Mouse (Mus musculus) neural tube, embryonic 11.5 days (tissue): Measurements from ENCODE around the gene Tmem136. TPM values are rescaled to one million over a fixed set of nuclear protein-coding genes. Genes with fewer than 3 reads are reported as not detected.

Experiments
- ATAC-seq: fragments of 200-750 bp; cut with Nextera tagmentation; 2 replicates; pipeline ENCODE4 v1.8.0; 2017; ENCODE audit warnings: moderate number of reproducible peaks, mild to moderate bottlenecking, moderate TSS enrichment, moderate library complexity; ENCODE audit not compliant: insufficient read depth, low FRiP score, low TSS enrichment
- DNase-seq: peaks from one replicate; pipeline ENCODE4 v3.0.0-alpha.2; 2015; ENCODE audit warnings: low spot score
- H3K27ac ChIP-seq: fragments of 300-500 bp; sonication (generic); 2 replicates; pipeline ENCODE4 v1.5.1; 2014; ENCODE audit warnings: low read depth, mild to moderate bottlenecking, low read length
- H3K27me3 ChIP-seq: fragments of 300-500 bp; sonication (generic); 2 replicates; pipeline ENCODE4 v1.6.1; 2014; ENCODE audit warnings: mild to moderate bottlenecking, low read length, mixed read lengths; ENCODE audit not compliant: control insufficient read depth, insufficient read depth
- H3K36me3 ChIP-seq: fragments of 300-500 bp; sonication (generic); 2 replicates; pipeline ENCODE4 v1.6.1; 2014; ENCODE audit warnings: mild to moderate bottlenecking, low read length, moderate library complexity, mixed read lengths; ENCODE audit not compliant: control insufficient read depth, insufficient read depth
- H3K4me1 ChIP-seq: fragments of 300-500 bp; sonication (generic); 2 replicates; pipeline ENCODE4 v1.6.1; 2014; ENCODE audit warnings: low read length, mixed read lengths; ENCODE audit not compliant: control insufficient read depth, insufficient read depth
- H3K4me2 ChIP-seq: fragments of 300-500 bp; sonication (generic); 2 replicates; pipeline ENCODE4 v1.6.1; 2014; ENCODE audit warnings: low read depth, mild to moderate bottlenecking, moderate library complexity
- H3K4me3 ChIP-seq: fragments of 300-500 bp; sonication (generic); 2 replicates; pipeline ENCODE4 v1.5.1; 2014; ENCODE audit warnings: low read depth, low read length
- H3K9ac ChIP-seq: fragments of 300-500 bp; sonication (generic); 2 replicates; pipeline ENCODE4 v1.6.1; 2014; ENCODE audit warnings: mild to moderate bottlenecking, low read length
- H3K9me3 ChIP-seq: fragments of 300-500 bp; sonication (generic); 2 replicates; pipeline ENCODE4 v1.6.1; 2016; ENCODE audit warnings: low read length; ENCODE audit not compliant: control insufficient read depth
- WGBS: fragments of 180-500 bp; shearing (Covaris S2); extraction: QIAGEN DNeasy Blood & Tissue Kit; methylation state at CpG from one replicate; pipeline ENCODE4 v1.1.7; 2014; 5-methylcytosine and 5-hydroxymethylcytosine counted together
- polyA plus RNA-seq: library from polyadenylated mRNA; unstranded; fragments of >200 nt; fragmentation: Nextera tagmentation; extraction: Ambion mirVana; gene quantifications from 2 replicates; pipeline ENCODE4 v1.2.1, GENCODE M21; 2014

Tmem136 gene
- polyA plus RNA-seq, 1 experiment from 2014 or later = 16.2 TPM

DNA sequence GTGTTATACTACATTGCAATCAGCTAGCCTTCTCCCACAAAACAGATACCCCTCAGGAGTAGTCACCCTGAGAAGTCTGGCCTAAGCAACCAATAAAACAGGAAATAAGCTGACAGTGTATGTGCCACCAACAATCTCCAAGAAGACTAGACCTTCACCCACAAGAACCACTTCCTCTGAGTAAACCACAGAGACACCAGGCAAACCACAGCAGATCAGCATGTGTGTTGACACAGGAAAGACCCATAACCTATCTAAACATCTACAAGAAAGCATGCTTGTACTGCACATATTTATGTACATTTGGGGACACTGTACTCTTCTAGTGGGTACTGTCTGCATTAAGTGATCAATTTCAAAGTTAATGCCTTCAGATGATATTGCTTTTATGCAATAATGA, 20.0 kb downstream of the Tmem136 start:
- H3K9ac ChIP-seq = no peak overlapping the region
- H3K36me3 ChIP-seq = no peaks in the 10 kb centered on the region
- H3K27me3 ChIP-seq = no peaks in the 10 kb centered on the region
- H3K4me2 ChIP-seq = no peak overlapping the region
- H3K4me3 ChIP-seq = no peak overlapping the region
- H3K4me1 ChIP-seq = no peaks in the 10 kb centered on the region
- no peak for ATAC-seq
- no peak for DNase-seq
- H3K27ac ChIP-seq = no peak overlapping the region
- no peaks in the 10 kb centered on the region for H3K9me3 ChIP-seq

DNA sequence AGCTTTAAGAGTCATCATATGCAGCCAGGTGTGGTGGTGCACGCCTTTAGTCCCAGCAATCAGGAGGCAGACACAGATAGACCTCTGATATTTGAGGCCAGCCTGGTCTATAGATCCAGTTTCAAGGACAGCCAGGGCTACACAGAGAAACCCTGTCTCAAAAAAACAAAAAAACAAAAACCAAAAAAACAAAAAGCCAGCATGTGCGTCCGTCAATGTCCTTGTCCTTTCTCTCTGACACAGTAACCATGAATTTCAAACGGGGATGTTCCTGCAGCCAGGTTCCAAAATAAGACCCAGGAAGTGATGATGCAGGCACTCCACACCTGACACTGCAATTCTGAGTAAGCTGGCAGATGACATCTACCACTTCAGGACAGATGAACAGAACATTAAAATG, 21.5 kb downstream of the Tmem136 start:
- ATAC-seq (no peak), DNase-seq (no peak)
- WGBS = 90% methylated on average over 4 of the region's 4 CpGs
- Histone ChIP-seq H3K4me2 (no peak overlapping the region), H3K36me3 (no peaks in the 10 kb centered on the region), H3K4me3 (no peak overlapping the region), H3K9ac (no peak overlapping the region), H3K4me1 (no peaks in the 10 kb centered on the region), H3K27me3 (no peaks in the 10 kb centered on the region), H3K9me3 (no peaks in the 10 kb centered on the region), H3K27ac (no peak overlapping the region)

- H3K9ac ChIP-seq = no peak overlapping the region
- no peaks in the 10 kb centered on the region for H3K4me1 ChIP-seq
- H3K4me3 ChIP-seq = no peak overlapping the region
- H3K27me3 ChIP-seq = no peaks in the 10 kb centered on the region
- no peak overlapping the region for H3K4me2 ChIP-seq
- ATAC-seq (no peak), DNase-seq (no peak)
- H3K36me3 ChIP-seq = no peaks in the 10 kb centered on the region
- 72% methylated on average over 3 of the region's 3 CpGs for WGBS
- H3K27ac ChIP-seq = no peak overlapping the region
- no peaks in the 10 kb centered on the region for H3K9me3 ChIP-seq
Observed at GRCm38 (mm10) chr9:43093803-43094202, 22.6 kb downstream of the Tmem136 start.

- 97% methylated on average over 1 of the region's 1 CpGs for WGBS
- H3K4me1 ChIP-seq = no peaks in the 10 kb centered on the region
- H3K9me3 ChIP-seq = no peaks in the 10 kb centered on the region
- no peak overlapping the region for H3K4me2 ChIP-seq
- ATAC-seq (no peak), DNase-seq (no peak)
- no peaks in the 10 kb centered on the region for H3K27me3 ChIP-seq
- H3K4me3 ChIP-seq = no peak overlapping the region
- no peak overlapping the region for H3K27ac ChIP-seq
- H3K9ac ChIP-seq = no peak overlapping the region
- H3K36me3 ChIP-seq = no peaks in the 10 kb centered on the region
Observed at GRCm38 (mm10) chr9:43085686-43086285, 30.6 kb downstream of the Tmem136 start.

DNA sequence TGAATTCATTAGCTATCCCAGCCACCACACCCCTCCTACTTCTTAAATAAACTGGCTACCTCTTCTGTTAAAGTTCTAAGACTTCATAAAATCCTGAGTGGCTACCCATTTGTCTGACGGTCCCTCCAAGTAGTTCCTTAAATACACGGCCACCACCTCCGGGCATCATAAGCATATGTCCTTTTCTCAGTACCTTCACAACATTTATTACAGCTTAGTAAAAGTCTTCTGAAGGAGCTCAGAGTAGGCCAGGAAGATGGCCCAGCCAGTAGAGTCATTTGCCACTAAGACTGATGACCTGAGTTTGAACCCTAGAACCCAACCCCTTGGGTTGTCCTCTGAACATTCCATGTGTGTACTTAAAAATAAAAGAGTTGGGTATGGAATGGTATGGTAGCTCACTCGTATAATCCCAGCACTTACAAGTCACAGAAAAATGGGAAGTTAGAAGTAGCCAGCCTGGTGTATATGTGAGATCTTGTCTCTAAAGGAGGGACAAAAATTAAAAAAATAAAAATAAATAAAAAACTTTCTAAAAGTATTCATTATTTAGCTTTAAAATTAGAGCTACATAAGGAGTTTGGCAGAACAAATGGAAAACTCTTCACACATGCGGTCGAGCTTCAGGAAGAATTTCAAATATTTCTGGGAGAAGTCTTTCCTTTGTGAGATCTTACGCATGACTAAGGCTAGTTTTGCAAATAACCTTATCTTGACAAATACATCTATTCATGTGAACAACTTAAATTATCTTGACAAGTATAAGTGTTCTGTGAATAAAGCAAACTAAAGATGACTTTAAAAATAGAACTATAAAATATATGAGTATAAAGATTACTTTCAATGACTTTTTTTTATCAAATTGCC, 31.6 kb downstream of the Tmem136 start:
- H3K4me2 ChIP-seq = no peak overlapping the region
- H3K4me1 ChIP-seq = no peaks in the 10 kb centered on the region
- 80% methylated on average over 7 of the region's 7 CpGs for WGBS
- no peak overlapping the region for H3K4me3 ChIP-seq
- no peak overlapping the region for H3K9ac ChIP-seq
- DNase-seq (no peak), ATAC-seq (no peak)
- no peaks in the 10 kb centered on the region for H3K36me3 ChIP-seq
- H3K9me3 ChIP-seq = no peaks in the 10 kb centered on the region
- no peaks in the 10 kb centered on the region for H3K27me3 ChIP-seq
- H3K27ac ChIP-seq = no peak overlapping the region

GRCm38 (mm10) chr9:43083441-43084055, 32.8 kb downstream of the Tmem136 start:
- ATAC-seq = no peak
- Histone ChIP-seq H3K9ac (no peak overlapping the region), H3K4me3 (no peak overlapping the region), H3K27me3 (no peaks in the 10 kb centered on the region), H3K36me3 (no peaks in the 10 kb centered on the region), H3K4me2 (no peak overlapping the region), H3K9me3 (no peaks in the 10 kb centered on the region), H3K27ac (no peak overlapping the region), H3K4me1 (no peaks in the 10 kb centered on the region)
- WGBS = 25% methylated on average over 7 of the region's 7 CpGs
- no peak for DNase-seq

GRCm38 (mm10) chr9:43078711-43079110, 37.7 kb downstream of the Tmem136 start:
- no peaks in the 10 kb centered on the region for H3K36me3 ChIP-seq
- no peak overlapping the region for H3K4me2 ChIP-seq
- no peak overlapping the region for H3K4me3 ChIP-seq
- no peak overlapping the region for H3K27ac ChIP-seq
- no peaks in the 10 kb centered on the region for H3K9me3 ChIP-seq
- ATAC-seq (no peak), DNase-seq (no peak)
- no peak overlapping the region for H3K9ac ChIP-seq
- H3K27me3 ChIP-seq = no peaks in the 10 kb centered on the region
- WGBS = 95% methylated on average over 3 of the region's 3 CpGs
- no peaks in the 10 kb centered on the region for H3K4me1 ChIP-seq

GRCm38 (mm10) chr9:43076163-43076562, 40.2 kb downstream of the Tmem136 start:
- H3K4me3 ChIP-seq = no peak overlapping the region
- no peaks in the 10 kb centered on the region for H3K9me3 ChIP-seq
- DNase-seq = no peak
- no peaks in the 10 kb centered on the region for H3K27me3 ChIP-seq
- H3K4me2 ChIP-seq = no peak overlapping the region
- H3K9ac ChIP-seq = no peak overlapping the region
- WGBS = 68% methylated on average over 7 of the region's 7 CpGs
- ATAC-seq = no peak
- no peaks in the 10 kb centered on the region for H3K4me1 ChIP-seq
- H3K36me3 ChIP-seq = no peaks in the 10 kb centered on the region
- H3K27ac ChIP-seq = no peak overlapping the region
